Mouse (Mus musculus) T-helper 1 cell (primary cell): ENCODE measurements at regions not wholly inside any gene's neighbourhood (a gene's known extent, or its start where the extent isn't known, plus 50 kb on each side); places are given as distances from the start of the nearest gene placed in this dataset.

Experiments used
- in situ Hi-C: fragments of 300-600 bp; cut with MboI, MseI; formaldehyde crosslinking; loops from one replicate; pipeline ENCODE4 v1.15.1; 2025; ENCODE audit warnings: high pct_unique_total_duplicates

DNA sequence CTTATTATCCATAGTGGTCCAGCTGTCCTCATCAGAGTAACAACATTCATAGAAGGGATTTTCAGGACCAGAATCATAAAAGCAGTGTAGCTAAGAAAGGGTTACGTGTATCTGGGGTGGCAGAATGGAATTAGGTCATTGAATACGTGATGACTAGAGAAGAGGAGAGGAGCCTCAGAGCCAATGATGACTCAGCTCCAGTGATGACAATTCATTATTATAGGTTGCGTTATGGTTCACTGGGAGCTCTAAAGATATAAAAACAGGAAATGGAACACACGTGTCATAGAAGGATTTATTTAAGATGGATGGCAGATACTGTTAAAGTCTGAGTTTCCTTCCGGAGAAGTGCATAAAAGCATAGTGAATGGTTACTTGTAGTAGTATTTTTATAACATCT lies 291.6 kb downstream of the Isl1 start:
- in situ Hi-C loops, result no loop called here

DNA sequence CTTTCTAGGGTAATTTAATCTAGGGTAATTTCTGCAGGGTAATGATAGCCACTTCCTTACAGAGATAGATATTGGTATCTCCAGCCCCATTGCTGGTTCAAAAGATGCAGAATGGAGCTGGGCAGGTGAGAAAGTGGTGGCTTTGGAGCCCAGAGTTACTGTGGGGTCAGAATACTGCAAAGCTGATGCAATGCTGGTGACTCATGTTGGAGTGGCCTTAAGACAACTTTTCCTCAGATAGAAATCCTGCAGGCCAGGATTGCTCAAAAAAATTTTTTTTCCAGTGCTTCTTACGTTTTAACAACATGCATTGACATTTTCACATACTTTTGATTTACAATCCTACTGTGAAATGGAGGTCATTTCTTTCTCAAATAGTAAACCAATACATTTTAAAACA lies 305.8 kb downstream of the Isl1 start:
- in situ Hi-C loops, result no loop called here

DNA sequence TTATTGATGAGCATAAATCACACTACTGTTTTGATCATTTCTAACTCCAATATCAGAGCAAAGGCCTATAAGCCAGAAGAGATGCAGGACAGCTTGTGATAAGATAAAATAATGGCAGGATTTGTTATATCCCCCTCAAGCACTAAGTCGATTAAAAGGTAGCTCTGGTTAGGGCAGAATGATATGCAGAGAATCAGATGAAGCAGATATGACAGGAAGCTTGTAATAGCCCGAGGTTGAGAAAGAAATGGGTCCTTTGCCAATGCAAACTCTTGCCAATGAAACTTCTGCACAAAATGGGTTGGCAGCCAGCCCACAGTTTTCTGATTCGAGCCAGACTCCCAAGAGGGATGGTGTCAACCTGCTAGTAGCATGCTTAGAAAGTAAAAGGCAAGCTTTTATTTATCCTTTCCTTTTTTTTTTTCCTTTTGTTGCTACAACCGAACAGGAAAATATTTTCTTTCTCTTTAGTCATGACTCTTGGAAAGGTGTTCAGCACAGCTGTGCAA lies 307.0 kb downstream of the Isl1 start:
- in situ Hi-C loops, result no loop called here

DNA sequence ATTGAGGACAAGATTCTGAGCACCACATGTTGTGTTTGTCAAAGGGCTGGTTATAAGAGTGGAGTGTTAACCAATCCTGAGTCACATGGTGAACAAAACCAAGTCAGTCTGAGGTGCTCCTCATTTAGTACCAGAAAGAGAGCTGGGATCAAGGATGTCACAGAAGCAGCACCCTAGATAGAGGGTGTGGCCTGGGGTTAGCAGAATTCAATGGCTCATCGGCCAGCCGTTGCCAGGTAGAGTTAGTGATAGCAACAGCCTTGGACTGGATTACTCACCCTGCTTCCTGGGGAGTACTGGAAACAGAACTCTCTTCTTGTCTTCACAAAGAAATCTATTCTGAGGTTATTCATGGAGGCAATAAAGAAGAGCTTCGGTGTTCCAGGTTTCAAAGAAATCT lies 318.9 kb downstream of the Isl1 start:
- in situ Hi-C loops, result no loop called here

DNA sequence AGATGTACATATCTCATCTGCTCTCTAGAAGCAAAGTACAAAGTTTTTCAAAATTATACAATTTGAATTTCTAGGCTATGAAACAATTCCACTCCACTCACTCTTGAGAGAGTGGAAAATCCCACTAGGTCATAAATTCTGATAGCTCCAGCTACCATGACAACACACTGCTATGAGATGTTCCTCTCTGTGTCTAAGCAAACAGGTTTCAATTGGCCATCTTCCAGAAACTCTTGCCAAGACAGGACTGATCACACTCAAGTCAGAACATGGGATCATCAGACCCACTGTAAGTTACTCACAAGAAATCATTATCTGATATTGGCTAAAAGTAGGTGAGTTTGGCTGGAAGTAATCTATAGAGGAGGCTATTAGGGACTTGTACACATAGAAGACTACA lies 320.4 kb downstream of the Isl1 start:
- in situ Hi-C loops, result no loop called here

DNA sequence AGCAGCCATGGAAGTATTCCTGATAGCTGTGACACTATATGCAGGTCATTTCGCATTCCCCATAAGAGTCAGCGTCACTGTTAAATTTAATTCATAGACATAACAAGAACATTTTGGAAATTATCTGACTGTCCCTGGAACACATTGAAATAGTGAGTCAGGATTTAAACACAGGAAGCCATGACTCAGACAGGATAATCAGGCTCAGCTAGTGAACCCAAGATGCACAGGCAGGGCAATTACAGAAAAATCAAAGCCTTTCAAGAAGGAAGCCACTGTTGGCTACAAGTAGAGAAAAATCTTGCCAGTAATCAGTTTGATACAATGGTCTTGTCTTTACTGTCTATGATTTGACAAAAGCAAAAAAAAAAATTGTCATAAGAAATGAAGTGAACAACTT lies 323.2 kb downstream of the Isl1 start:
- in situ Hi-C loops, result no loop called here

DNA sequence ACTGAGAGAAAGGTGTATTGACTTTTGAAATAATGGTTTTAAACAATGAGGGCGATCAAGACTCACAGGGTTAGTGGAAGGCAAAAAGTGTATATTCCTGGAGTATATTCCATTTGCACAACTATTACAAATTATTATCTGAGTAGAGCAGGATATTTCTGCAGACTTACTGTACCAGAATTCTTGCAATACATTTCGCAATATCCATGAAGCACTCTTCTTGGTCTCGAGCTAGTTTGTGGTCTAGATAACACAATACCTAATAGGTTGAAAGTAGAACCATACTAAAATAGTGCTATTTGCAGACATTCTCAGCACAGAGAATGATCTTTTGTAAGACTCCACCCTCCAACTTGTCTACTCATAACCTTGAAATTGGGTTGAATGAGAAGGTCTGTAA lies 323.8 kb downstream of the Isl1 start:
- in situ Hi-C loops, result no loop called here

DNA sequence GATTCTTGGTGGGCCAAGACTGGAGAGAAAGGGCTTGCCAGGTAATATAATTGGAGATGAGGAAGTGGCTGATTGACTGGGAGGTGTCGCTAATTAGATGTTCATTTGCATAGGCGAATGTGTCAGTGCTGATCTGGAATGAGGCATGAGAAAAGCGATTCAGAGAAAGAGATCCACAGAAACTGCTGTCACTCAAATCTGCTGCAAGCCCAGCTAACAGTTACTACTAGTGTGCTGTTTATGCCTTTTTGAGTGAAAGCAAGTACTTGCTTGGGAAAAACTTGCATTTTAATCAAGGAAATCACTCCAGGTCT lies 331.6 kb downstream of the Isl1 start:
- in situ Hi-C loops, result no loop called here

DNA sequence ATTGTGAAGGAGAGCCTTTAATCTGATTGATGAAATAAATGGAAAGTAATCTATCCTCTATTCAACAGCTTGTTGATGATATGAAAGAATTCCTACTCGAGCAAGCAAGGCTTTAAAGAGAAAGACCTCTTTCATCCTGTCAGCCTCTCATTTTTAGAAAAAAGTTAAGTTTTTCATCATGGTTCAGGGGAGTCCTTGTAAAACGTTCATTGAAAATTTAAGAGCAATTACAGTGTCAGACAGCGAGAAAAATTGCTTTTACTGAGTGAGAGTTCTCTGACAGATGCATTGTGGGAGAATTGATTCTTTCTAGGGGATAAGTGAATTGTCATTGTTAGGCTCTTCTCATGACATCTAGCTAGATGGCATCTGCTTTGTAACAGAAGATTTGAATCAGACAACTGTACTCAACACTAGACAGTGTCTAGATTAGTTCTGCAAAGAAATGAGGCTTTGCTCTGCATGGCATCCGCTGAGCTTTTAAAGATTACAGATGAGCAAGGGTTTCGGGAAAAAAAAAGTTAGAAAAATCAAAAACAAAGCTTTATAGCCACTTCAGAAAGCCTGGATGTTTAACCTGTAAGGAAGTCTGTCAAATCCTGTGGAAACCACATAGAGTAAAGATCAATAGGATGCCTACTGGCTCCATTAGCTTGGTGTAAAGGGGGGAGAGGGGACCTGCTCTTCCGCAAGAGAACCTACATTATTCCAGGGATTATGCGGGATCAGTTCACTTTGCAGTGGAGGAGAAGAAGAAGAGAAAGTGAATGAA lies 332.2 kb downstream of the Isl1 start:
- in situ Hi-C loops, result no loop called here
